Mouse (Mus musculus) heart, embryonic 15.5 days (tissue): ENCODE measurements around the gene Uvrag. TPM values are rescaled to one million over a fixed set of nuclear protein-coding genes. Genes with fewer than 3 reads are reported as not detected.

Source experiments
- ATAC-seq: fragments of 200-750 bp; cut with Nextera tagmentation; replicated peaks from 2 replicates; pipeline ENCODE4 v1.8.0; 2017; ENCODE audit warnings: low read depth, moderate TSS enrichment; ENCODE audit not compliant: insufficient number of reproducible peaks, insufficient read depth, low FRiP score
- H3K27ac ChIP-seq: fragments of 300-500 bp; sonication (generic); 2 replicates; pipeline ENCODE4 v1.5.1; 2015; ENCODE audit warnings: mild to moderate bottlenecking, inconsistent platforms
- H3K27me3 ChIP-seq: fragments of 300-500 bp; sonication (generic); 2 replicates; pipeline ENCODE4 v1.6.1; 2015; ENCODE audit warnings: inconsistent platforms
- H3K36me3 ChIP-seq: fragments of 300-500 bp; sonication (generic); 2 replicates; pipeline ENCODE4 v1.6.1; 2015; ENCODE audit warnings: mild to moderate bottlenecking, inconsistent platforms
- H3K4me1 ChIP-seq: fragments of 300-500 bp; sonication (generic); replicated peaks from 2 replicates; pipeline ENCODE4 v1.6.1; 2015; ENCODE audit warnings: inconsistent platforms
- H3K4me2 ChIP-seq: fragments of 300-500 bp; sonication (generic); 2 replicates; pipeline ENCODE4 v1.6.1; 2015; ENCODE audit warnings: inconsistent platforms, mild to moderate bottlenecking, moderate library complexity
- H3K4me3 ChIP-seq: fragments of 300-500 bp; sonication (generic); 2 replicates; pipeline ENCODE4 v1.5.1; 2015; ENCODE audit warnings: mild to moderate bottlenecking, inconsistent platforms
- H3K9ac ChIP-seq: fragments of 300-500 bp; sonication (generic); 2 replicates; pipeline ENCODE4 v1.6.1; 2015; ENCODE audit warnings: mild to moderate bottlenecking, inconsistent platforms
- H3K9me3 ChIP-seq: fragments of 300-500 bp; sonication (generic); replicated peaks from 2 replicates; pipeline ENCODE4 v1.6.1; 2016; ENCODE audit warnings: inconsistent platforms
- WGBS: fragments of 180-500 bp; shearing (Covaris S2); methylation state at CpG from one replicate; pipeline ENCODE4 v1.1.7; 2015; ENCODE audit warnings: mixed read lengths; 5-methylcytosine and 5-hydroxymethylcytosine counted together
- polyA plus RNA-seq: library from polyadenylated mRNA; unstranded; fragments of >200 nt; fragmentation: Nextera tagmentation; extraction: Ambion mirVana; gene quantifications from 2 replicates; pipeline ENCODE4 v1.2.1, GENCODE M21; 2015

Uvrag gene
- polyA plus RNA-seq, 1 experiment from 2014 or later, result 16.0 TPM

DNA sequence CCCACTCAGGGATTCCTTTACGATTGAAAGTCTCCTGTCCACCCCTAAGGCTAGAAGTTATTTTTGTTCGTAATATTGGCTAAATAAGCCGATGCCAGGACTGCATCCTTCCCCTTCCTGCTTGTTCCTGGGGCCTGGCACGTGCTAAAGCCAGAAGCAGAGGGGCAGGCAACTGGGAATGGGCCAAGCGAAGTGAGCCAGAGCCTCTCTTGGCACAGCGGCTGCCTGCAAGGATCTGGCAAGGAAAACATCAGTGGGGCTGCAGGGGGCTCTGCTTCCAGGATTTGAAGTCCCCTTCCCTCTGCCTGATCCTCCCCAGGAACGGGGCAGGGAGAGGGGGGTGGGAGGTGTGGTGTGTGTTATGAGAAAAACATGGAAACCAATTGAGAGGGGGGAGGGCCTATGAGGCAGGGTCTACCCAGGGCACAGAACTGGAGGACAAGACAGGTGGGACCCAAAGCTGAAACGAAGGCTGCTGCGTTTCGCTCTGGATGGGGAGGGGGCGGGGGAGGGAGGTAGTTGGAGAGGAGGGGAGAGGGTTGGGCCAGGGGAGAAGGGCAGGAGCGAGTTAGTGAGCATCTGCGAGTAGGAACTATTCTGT, 265.5 kb downstream of the Uvrag start:
- WGBS, result 34% methylated on average over 13 of the region's 13 CpGs
- H3K4me3 ChIP-seq, result no peak overlapping the region
- H3K27ac ChIP-seq, result peak overlapping the region; percentile 31; the same call in 1 of the 2 replicates
- H3K4me1 ChIP-seq, result peaks cover 35% of the 10 kb centered on the region
- H3K27me3 ChIP-seq, result no peaks in the 10 kb centered on the region
- ATAC-seq, result no peak
- no peak overlapping the region for H3K9ac ChIP-seq
- H3K36me3 ChIP-seq, result no peaks in the 10 kb centered on the region
- no peaks in the 10 kb centered on the region for H3K9me3 ChIP-seq
- peak overlapping the region; percentile 15; the same call in 1 of the 2 replicates for H3K4me2 ChIP-seq

GRCm38 (mm10) chr7:98874411-98874951, 266.5 kb downstream of the Uvrag start:
- peaks cover 41% of the 10 kb centered on the region for H3K4me1 ChIP-seq
- H3K9me3 ChIP-seq, result no peaks in the 10 kb centered on the region
- ATAC-seq, result no peak; the same call in 1 of the 2 replicates
- no peak overlapping the region for H3K9ac ChIP-seq
- no peak overlapping the region for H3K4me2 ChIP-seq
- 33% methylated on average over 6 of the region's 6 CpGs for WGBS
- no peaks in the 10 kb centered on the region for H3K27me3 ChIP-seq
- H3K27ac ChIP-seq, result peak overlapping the region; percentile 40; the same call in 1 of the 2 replicates
- H3K36me3 ChIP-seq, result no peaks in the 10 kb centered on the region
- H3K4me3 ChIP-seq, result no peak overlapping the region

DNA sequence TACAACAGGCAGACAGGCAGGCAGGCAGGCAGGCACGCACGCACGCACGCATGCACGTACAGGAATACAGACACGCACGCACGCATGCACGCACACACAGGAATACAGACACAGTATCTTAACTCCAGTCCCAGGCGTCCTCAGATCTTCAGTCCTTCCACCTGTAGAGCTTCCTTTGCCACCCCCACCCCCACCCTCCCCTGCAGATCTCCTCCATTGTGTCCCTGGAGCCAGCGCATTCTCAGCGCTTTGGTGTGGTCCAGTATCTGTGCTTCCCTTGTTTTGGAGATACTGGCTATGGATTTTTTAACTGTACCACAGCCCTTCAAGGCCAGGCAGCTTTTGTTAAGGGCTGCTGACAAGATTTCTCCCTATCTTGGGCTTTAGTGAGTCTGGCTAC, 267.6 kb downstream of the Uvrag start:
- H3K27ac ChIP-seq, result no peak overlapping the region
- peaks cover 51% of the 10 kb centered on the region for H3K4me1 ChIP-seq
- no peaks in the 10 kb centered on the region for H3K9me3 ChIP-seq
- no peak overlapping the region for H3K9ac ChIP-seq
- H3K36me3 ChIP-seq, result no peaks in the 10 kb centered on the region
- 83% methylated on average over 12 of the region's 12 CpGs for WGBS
- H3K4me3 ChIP-seq, result no peak overlapping the region
- no peak overlapping the region for H3K4me2 ChIP-seq
- no peak for ATAC-seq
- H3K27me3 ChIP-seq, result no peaks in the 10 kb centered on the region

- H3K4me1 ChIP-seq, result peaks cover 61% of the 10 kb centered on the region
- no peaks in the 10 kb centered on the region for H3K27me3 ChIP-seq
- ATAC-seq, result no peak
- H3K4me3 ChIP-seq, result no peak overlapping the region
- WGBS, result 56% methylated on average over 12 of the region's 12 CpGs
- H3K9ac ChIP-seq, result no peak overlapping the region
- H3K36me3 ChIP-seq, result no peaks in the 10 kb centered on the region
- H3K27ac ChIP-seq, result no peak overlapping the region
- no peak overlapping the region for H3K4me2 ChIP-seq
- H3K9me3 ChIP-seq, result no peaks in the 10 kb centered on the region
Measured at GRCm38 (mm10) chr7:98871882-98872281, 269.1 kb downstream of the Uvrag start.

DNA sequence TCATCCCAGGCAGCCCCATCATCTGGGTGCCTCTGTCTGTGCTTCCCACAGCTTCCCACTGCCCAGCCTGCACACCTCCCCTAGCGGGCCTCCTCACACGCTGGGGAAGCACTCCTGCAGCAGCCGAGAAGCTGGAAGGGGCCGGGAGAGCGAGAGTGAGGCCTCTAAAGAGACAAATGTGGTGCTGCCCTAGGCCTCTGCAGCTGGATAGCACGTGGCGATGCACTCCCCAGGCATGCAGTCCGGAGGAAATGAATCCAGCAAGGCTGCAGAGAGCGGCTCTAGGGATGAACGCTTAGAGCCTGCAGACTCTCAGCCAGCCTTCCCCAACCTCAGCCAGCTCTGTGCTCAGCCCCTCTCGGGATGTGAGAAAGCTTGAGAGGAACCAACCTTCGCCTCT, 270.1 kb downstream of the Uvrag start:
- H3K27ac ChIP-seq, result no peak overlapping the region
- H3K9ac ChIP-seq, result no peak overlapping the region
- H3K4me2 ChIP-seq, result no peak overlapping the region
- H3K4me1 ChIP-seq, result peaks cover 61% of the 10 kb centered on the region
- no peaks in the 10 kb centered on the region for H3K9me3 ChIP-seq
- 23% methylated on average over 12 of the region's 12 CpGs for WGBS
- 0 out of 2 replicates have a peak, but pooled peaks have one; percentile 11 for ATAC-seq
- no peak overlapping the region for H3K4me3 ChIP-seq
- no peaks in the 10 kb centered on the region for H3K27me3 ChIP-seq
- H3K36me3 ChIP-seq, result no peaks in the 10 kb centered on the region

DNA sequence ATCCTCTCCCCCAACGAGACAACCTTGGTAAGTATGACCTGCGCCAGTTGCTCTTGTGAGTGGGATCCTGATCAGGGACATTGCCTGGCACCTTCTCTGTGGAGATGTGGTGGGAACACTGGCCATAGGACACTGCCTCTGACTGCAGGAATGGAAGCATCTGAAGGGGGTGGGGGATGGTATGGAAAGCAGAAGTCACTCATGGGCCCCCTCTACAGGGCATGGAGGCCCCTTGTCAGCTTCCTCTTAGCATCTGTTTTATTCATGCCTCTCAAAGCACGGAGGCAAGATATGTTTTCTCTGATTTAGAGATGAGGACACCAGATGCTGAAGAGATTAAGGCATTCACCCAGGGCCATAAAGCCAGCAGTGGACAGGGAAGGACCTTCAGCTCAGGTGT, 271.9 kb downstream of the Uvrag start:
- Histone ChIP-seq H3K36me3 (no peaks in the 10 kb centered on the region), H3K9ac (no peak overlapping the region), H3K27ac (no peak overlapping the region), H3K4me1 (peaks cover 51% of the 10 kb centered on the region), H3K4me3 (no peak overlapping the region), H3K27me3 (no peaks in the 10 kb centered on the region), H3K4me2 (no peak overlapping the region), H3K9me3 (no peaks in the 10 kb centered on the region)
- ATAC-seq, result no peak
- WGBS, result 69% methylated on average over 3 of the region's 3 CpGs

DNA sequence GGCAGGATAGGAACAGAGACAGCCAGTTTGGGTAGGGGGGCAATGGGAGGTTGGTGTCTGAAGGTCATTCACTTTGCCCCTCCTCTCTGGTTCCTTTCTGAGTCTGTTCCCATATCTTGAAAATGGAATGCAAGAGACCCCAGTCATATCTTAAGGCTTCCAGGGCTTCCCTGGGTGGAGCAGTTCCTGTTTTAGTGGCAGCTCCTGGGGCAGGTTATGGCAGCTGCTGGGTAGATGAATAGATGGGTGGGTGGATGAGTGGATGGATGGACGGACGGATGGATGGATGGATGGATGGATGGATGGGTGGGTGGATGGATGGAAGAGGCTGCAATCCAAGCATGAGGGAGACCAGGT, 273.2 kb downstream of the Uvrag start:
- H3K4me1 ChIP-seq, result peaks cover 52% of the 10 kb centered on the region

DNA sequence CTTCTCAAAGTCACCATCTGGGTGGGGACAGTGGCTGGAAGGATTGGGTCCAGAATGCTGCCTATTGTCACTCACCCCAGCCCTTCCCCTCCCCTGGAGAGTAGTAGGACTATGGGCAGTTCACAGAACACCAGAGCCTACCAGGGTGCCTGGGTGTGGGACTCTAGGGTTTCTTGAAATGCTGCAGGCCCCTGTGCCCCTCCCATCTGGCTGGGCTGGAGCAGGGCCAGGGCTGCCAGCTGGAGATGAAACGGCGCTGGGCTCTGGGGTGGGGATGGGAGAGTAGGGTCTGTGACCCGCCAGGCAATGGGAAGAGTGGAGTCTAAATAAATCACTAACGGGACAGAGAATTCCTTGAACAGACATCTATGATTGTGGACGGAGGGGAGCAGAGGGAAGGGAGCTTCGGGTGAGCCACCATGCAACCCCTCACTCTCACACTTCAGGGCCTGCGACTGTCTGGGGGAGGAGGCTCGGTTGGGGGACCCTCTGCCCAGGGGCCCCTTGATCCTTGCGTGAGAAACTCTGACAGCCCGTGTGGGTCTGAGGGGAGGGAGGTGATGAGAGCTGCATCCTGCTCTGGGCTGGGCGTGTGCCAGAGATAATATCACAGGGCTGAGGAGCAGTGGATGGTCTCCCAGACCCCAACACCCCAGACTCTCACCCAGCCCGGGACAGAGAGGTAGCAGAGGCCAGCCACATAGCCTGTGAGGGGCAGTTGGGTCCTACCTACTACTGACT, 273.7 kb downstream of the Uvrag start:
- no peak overlapping the region for H3K4me3 ChIP-seq
- no peaks in the 10 kb centered on the region for H3K36me3 ChIP-seq
- 0 out of 2 replicates have a peak overlapping the region, but pooled peaks have one; percentile 1 for H3K27ac ChIP-seq
- H3K4me2 ChIP-seq, result peak overlapping the region; percentile 2; the same call in 1 of the 2 replicates
- WGBS, result 6% methylated on average over 12 of the region's 12 CpGs
- peaks cover 52% of the 10 kb centered on the region for H3K4me1 ChIP-seq
- no peaks in the 10 kb centered on the region for H3K27me3 ChIP-seq
- H3K9me3 ChIP-seq, result no peaks in the 10 kb centered on the region
- H3K9ac ChIP-seq, result no peak overlapping the region
- ATAC-seq, result peak; percentile 29; the same call in 1 of the 2 replicates

More for the DNA sequence above, 273.2 kb downstream of the Uvrag start:
- no peak for ATAC-seq
- H3K4me3 ChIP-seq, result no peak overlapping the region
- H3K27me3 ChIP-seq, result no peaks in the 10 kb centered on the region
- WGBS, result 63% methylated on average over 2 of the region's 2 CpGs
- peak overlapping the region; percentile 2; the same call in 1 of the 2 replicates for H3K4me2 ChIP-seq
- H3K27ac ChIP-seq, result no peak overlapping the region
- H3K36me3 ChIP-seq, result no peaks in the 10 kb centered on the region
- H3K9me3 ChIP-seq, result no peaks in the 10 kb centered on the region
- H3K9ac ChIP-seq, result no peak overlapping the region

DNA sequence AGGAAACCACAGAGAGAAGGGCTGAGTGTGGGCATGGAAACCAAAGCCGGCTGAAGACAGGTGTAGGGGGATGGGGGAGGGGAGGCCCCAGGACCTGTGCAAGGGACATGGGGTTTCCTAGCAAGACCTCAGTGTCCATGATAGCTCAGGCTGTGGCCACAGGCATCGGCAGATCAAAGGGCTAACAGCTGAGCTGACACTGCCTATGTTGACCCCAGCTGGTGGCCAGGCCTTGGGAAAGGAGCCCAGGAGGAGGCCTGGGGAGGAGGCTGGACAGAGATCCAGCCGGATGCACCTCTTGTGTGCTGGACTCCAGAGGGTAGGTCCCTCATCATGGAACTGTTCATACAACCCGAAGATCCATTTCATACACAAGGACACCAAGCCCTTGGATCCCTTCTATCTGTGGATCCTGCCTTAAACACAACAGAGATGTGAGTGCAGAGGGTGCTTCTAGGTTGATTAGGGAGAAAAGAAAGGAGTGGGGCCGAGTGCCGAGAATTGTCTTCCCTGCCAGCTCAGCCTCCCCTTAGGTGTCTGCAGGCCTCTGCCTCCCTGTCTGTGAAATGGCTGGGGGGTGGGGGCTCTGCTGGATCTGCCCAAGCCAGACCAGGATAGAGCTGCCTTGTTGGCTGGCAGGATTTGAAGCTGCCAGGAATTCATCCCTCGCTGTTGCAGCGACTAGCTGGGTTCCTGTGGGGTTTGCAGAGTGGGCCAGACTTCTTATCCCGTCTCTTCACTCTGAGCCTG, 276.8 kb downstream of the Uvrag start:
- peaks cover 40% of the 10 kb centered on the region for H3K4me1 ChIP-seq
- no peak overlapping the region for H3K4me3 ChIP-seq
- no peaks in the 10 kb centered on the region for H3K36me3 ChIP-seq
- no peaks in the 10 kb centered on the region for H3K9me3 ChIP-seq
- WGBS, result 63% methylated on average over 9 of the region's 9 CpGs
- no peak overlapping the region for H3K4me2 ChIP-seq
- no peak overlapping the region for H3K27ac ChIP-seq
- H3K27me3 ChIP-seq, result no peaks in the 10 kb centered on the region
- ATAC-seq, result no peak
- H3K9ac ChIP-seq, result no peak overlapping the region

GRCm38 (mm10) chr7:98862994-98863393, 277.9 kb downstream of the Uvrag start:
- H3K36me3 ChIP-seq, result no peaks in the 10 kb centered on the region
- no peaks in the 10 kb centered on the region for H3K27me3 ChIP-seq
- no peak overlapping the region for H3K9ac ChIP-seq
- ATAC-seq, result no peak
- no peak overlapping the region for H3K4me2 ChIP-seq
- H3K9me3 ChIP-seq, result no peaks in the 10 kb centered on the region
- H3K4me3 ChIP-seq, result no peak overlapping the region
- 66% methylated on average over 5 of the region's 5 CpGs for WGBS
- no peak overlapping the region for H3K27ac ChIP-seq
- peaks cover 30% of the 10 kb centered on the region for H3K4me1 ChIP-seq

- H3K9me3 ChIP-seq, result no peaks in the 10 kb centered on the region
- H3K4me1 ChIP-seq, result peaks cover 31% of the 10 kb centered on the region
- 38% methylated on average over 2 of the region's 2 CpGs for WGBS
- no peak overlapping the region for H3K4me3 ChIP-seq
- no peak for ATAC-seq
- H3K27ac ChIP-seq, result no peak overlapping the region
- H3K27me3 ChIP-seq, result no peaks in the 10 kb centered on the region
- H3K36me3 ChIP-seq, result no peaks in the 10 kb centered on the region
- H3K9ac ChIP-seq, result no peak overlapping the region
- no peak overlapping the region for H3K4me2 ChIP-seq
Measured at GRCm38 (mm10) chr7:98861002-98861401, 279.9 kb downstream of the Uvrag start.
